Mouse (Mus musculus): ENCODE measurements at regions not wholly inside any gene's neighbourhood (a gene's known extent, or its start where the extent isn't known, plus 50 kb on each side); places are given as distances from the start of the nearest gene placed in this dataset.

GRCm38 (mm10) chr3:48658386-48658785, 1098.7 kb downstream of the Pcdh18 start:
- DNase-seq (ENCODE audit: low spot score in 2 of 2), result no peak

GRCm38 (mm10) chr3:48655084-48655483, 1102.0 kb downstream of the Pcdh18 start:
- DNase-seq (ENCODE audit: low spot score in 2 of 2), result no peak

- peak; percentile 8 to 14 for DNase-seq (ENCODE audit: low spot score in 2 of 2)
These were observed 1125.1 kb downstream of the Pcdh18 start for GRCm38 (mm10) chr3:48631889-48632483.

GRCm38 (mm10) chr3:48608933-48609332, 1148.2 kb downstream of the Pcdh18 start:
- no peak for DNase-seq (ENCODE audit: low spot score in 2 of 2)

- no peak for DNase-seq (ENCODE audit: low spot score in 2 of 2)
These were observed 1152.3 kb downstream of the Pcdh18 start for GRCm38 (mm10) chr3:48604840-48605239.

GRCm38 (mm10) chr3:48587341-48587740, 1169.8 kb downstream of the Pcdh18 start:
- DNase-seq (ENCODE audit: low spot score in 2 of 2), result no peak

- no peak for DNase-seq (ENCODE audit: low spot score in 2 of 2)
These were observed 1171.0 kb downstream of the Pcdh18 start for GRCm38 (mm10) chr3:48586145-48586544.

GRCm38 (mm10) chr3:48584340-48584739, 1172.8 kb downstream of the Pcdh18 start:
- no peak for DNase-seq (ENCODE audit: low spot score in 2 of 2)

- DNase-seq (ENCODE audit: low spot score in 2 of 2), result no peak
These were observed 1174.6 kb downstream of the Pcdh18 start for GRCm38 (mm10) chr3:48582521-48582920.

- DNase-seq (ENCODE audit: low spot score in 2 of 2), result no peak
These were observed 1177.2 kb downstream of the Pcdh18 start for GRCm38 (mm10) chr3:48579971-48580370.

GRCm38 (mm10) chr3:48579229-48579628, 1177.9 kb downstream of the Pcdh18 start:
- no peak for DNase-seq (ENCODE audit: low spot score in 2 of 2)

- DNase-seq (ENCODE audit: low spot score in 2 of 2), result no peak
These were observed 1210.5 kb downstream of the Pcdh18 start for GRCm38 (mm10) chr3:48546669-48547068.

- no peak for DNase-seq (ENCODE audit: low spot score in 2 of 2)
These were observed 1242.1 kb downstream of the Pcdh18 start for GRCm38 (mm10) chr3:48515009-48515408.

- no peak for DNase-seq (ENCODE audit: low spot score in 2 of 2)
These were observed 1253.1 kb downstream of the Pcdh18 start for GRCm38 (mm10) chr3:48503996-48504395.

- no peak for DNase-seq (ENCODE audit: low spot score in 2 of 2)
These were observed 1292.4 kb downstream of the Pcdh18 start for GRCm38 (mm10) chr3:48464679-48465078.

GRCm38 (mm10) chr3:48441938-48442337, 1315.2 kb downstream of the Pcdh18 start:
- no peak for DNase-seq (ENCODE audit: low spot score in 2 of 2)

- no peak for DNase-seq (ENCODE audit: low spot score in 2 of 2)
These were observed 1327.6 kb downstream of the Pcdh18 start for GRCm38 (mm10) chr3:48429406-48430033.

GRCm38 (mm10) chr3:48389862-48390261, 1367.3 kb downstream of the Pcdh18 start:
- no peak for DNase-seq (ENCODE audit: low spot score in 2 of 2)

All from left cerebral cortex, adult 18-20 months (tissue).